Mouse (Mus musculus) MEL (cell line): ENCODE measurements around the gene Nup210l.

Experiments used
- NELFE ChIP-seq: IDR thresholded peaks from 2 replicates; pipeline ENCODE4 v1.6.1; 2011; ENCODE audit warnings: low read depth, low read length, improper control_type of control experiment
- POLR2A ChIP-seq, 2 experiments: IDR thresholded peaks; 2 replicates each; pipeline ENCODE4 v1.6.1; 2011 to 2012; ENCODE audit warnings: low read length in 2 of 2, mild to moderate bottlenecking in 2 of 2, control low read depth in 1 of 2, improper control_type of control experiment in 1 of 2, low read depth in 1 of 2, moderate library complexity in 1 of 2; ENCODE audit not compliant: control insufficient read depth in 1 of 2, insufficient read depth in 1 of 2, poor library complexity in 1 of 2

GRCm38 (mm10) chr3:90079763-90080497, 24.0 kb upstream of the Nup210l start:
- TF ChIP-seq NELFE = peak; percentile 91
- TF ChIP-seq POLR2A (IDR thresholded peaks at IDR 0.05; ENCODE audit: control insufficient read depth in 1 of 2, insufficient read depth in 1 of 2, low read depth in 1 of 2, low read length in 2 of 2, poor library complexity in 1 of 2) = peak; percentile 32 to 88; a peak in 3 of 4 replicates
